Mouse (Mus musculus) liver, adult 2 months (tissue): Measurements from ENCODE around the gene Ano6.

Experiments used
- CTCF ChIP-seq: fragments of 200-500 bp; IDR thresholded peaks from 2 replicates; pipeline ENCODE4 v1.5.1; 2011; ENCODE audit warnings: low read depth, low read length, control low read depth
- POLR2A ChIP-seq: fragments of 200-500 bp; IDR thresholded peaks from 2 replicates; pipeline ENCODE4 v1.6.1; 2011; ENCODE audit warnings: low read length, control low read depth; ENCODE audit not compliant: insufficient read depth; ENCODE audit errors: extremely low read depth

GRCm38 (mm10) chr15:95758696-95759434 is 31.8 kb upstream of the Ano6 start:
- no peak for TF ChIP-seq CTCF
- no peak for TF ChIP-seq POLR2A
